Mouse (Mus musculus) erythroblast, embryonic 14.5 days (primary cell): ENCODE results near the gene Tbc1d22a. TPM values are rescaled to one million over a fixed set of nuclear protein-coding genes. Genes with fewer than 3 reads are reported as not detected.

Experiments used
- H3K27me3 ChIP-seq: 2 replicates; pipeline ENCODE4 v1.6.1; 2012; ENCODE audit warnings: inconsistent platforms; ENCODE audit not compliant: control insufficient read depth
- H3K36me3 ChIP-seq: 2 replicates; pipeline ENCODE4 v1.6.1; 2012; ENCODE audit warnings: mild to moderate bottlenecking, inconsistent platforms; ENCODE audit not compliant: control insufficient read depth
- H3K4me1 ChIP-seq: 2 replicates; pipeline ENCODE4 v1.6.1; 2012; ENCODE audit warnings: inconsistent platforms; ENCODE audit not compliant: control insufficient read depth
- H3K4me3 ChIP-seq: replicated peaks from 2 replicates; pipeline ENCODE3; 2012; ENCODE audit warnings: moderate library complexity, mild to moderate bottlenecking, inconsistent platforms
- H3K9me3 ChIP-seq: 2 replicates; pipeline ENCODE4 v1.6.1; 2012; ENCODE audit warnings: low read length, inconsistent platforms, mixed read lengths; ENCODE audit not compliant: control insufficient read depth
- GATA1 ChIP-seq: IDR thresholded peaks from 2 replicates; pipeline ENCODE4 v1.6.1; 2012; ENCODE audit warnings: low read length, inconsistent platforms, mixed read lengths
- TAL1 ChIP-seq: IDR thresholded peaks from 3 replicates; pipeline ENCODE4 v1.6.1; 2012; ENCODE audit warnings: low read length, inconsistent platforms, mixed read lengths
- polyA plus RNA-seq: library from polyadenylated mRNA; stranded (reverse); fragments of >175 nt; gene quantifications from 2 replicates; pipeline ENCODE4 v1.2.3, GENCODE M21; 2012

Gene Tbc1d22a
- polyA plus RNA-seq, 1 experiment = 0.92 TPM

DNA sequence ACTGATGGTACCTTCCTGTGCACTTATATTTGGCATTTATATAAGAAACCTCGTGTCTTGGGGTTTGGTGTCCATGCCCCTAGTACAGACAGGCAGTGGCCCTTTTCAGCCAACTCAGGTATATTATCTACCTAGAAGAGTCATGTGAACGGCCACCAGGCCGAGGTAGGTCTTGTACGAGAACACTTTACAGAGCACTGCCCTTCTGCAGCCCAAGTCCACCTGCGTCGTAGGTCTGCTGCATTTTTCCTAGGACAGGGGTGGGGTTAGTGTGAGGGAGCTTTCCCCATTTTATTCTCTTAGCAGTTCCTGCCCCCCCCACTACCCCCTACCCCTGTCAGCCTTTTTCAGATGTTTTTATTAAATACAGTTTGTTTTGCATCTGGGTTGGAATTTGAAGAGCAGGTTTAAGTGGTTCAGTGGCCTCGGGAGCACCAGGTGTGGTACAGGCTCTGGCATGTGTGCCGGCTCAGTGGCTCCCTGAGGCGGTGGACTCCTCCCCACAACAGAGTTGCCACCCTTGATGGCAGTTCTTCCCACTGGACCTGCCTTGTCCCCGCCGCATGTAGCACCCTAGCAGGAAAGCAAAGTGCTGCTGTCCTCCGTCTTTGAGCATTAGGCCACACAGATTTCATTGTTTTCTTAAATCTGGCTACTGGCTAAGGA, 277.3 kb downstream of the Tbc1d22a start:
- Histone ChIP-seq H3K36me3 (no peaks in the 10 kb centered on the region), H3K9me3 (no peaks in the 10 kb centered on the region), H3K4me1 (no peaks in the 10 kb centered on the region), H3K4me3 (no peak overlapping the region), H3K27me3 (no peaks in the 10 kb centered on the region)
- TF ChIP-seq TAL1 (no peak), GATA1 (no peak)

DNA sequence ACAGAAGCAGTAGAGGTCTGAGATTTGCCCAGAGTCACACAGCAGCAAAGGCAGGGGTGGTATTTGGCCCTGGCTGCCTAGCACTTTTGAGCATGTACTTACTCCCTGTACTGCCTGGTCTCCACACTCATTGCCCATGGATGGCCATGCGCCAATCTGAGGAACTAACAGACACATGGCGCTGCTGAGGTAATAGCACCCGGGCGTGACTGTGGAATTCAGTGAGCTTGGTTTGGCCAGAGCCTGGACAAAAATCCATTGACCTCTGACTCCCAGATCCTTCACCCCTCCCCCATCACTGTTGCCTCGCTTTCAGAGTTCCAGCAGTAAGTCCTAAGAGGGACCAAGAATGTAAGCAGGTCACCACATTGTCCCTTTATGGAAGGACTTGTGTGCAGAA, 278.4 kb downstream of the Tbc1d22a start:
- no peak overlapping the region for H3K4me3 ChIP-seq
- no peaks in the 10 kb centered on the region for H3K4me1 ChIP-seq
- no peaks in the 10 kb centered on the region for H3K9me3 ChIP-seq
- no peaks in the 10 kb centered on the region for H3K27me3 ChIP-seq
- no peaks in the 10 kb centered on the region for H3K36me3 ChIP-seq
- TF ChIP-seq TAL1 = no peak
- no peak for TF ChIP-seq GATA1

DNA sequence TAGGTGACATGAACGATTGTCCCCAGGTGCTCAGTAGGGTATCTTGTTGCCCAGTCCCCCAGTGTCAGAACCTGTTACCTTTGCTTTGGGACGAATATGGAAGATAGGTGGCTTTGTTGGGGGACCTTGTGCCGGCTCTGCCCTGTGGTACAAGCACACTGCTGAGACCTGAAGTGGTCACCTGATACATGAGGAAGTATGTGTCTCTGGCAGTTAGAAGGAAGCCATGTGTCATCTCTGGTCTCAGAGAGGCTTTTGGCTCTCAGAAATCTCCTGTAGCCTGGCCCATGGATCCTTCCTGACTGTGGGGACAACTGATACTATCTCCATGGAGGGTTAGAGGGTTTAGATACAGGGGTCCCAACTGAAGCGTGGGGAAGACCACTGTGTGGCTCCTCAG, 281.9 kb downstream of the Tbc1d22a start:
- no peaks in the 10 kb centered on the region for H3K27me3 ChIP-seq
- no peak for TF ChIP-seq TAL1
- no peak for TF ChIP-seq GATA1
- no peaks in the 10 kb centered on the region; the same call in 1 of the 2 replicates for H3K36me3 ChIP-seq
- H3K4me3 ChIP-seq = no peak overlapping the region
- H3K4me1 ChIP-seq = no peaks in the 10 kb centered on the region
- H3K9me3 ChIP-seq = no peaks in the 10 kb centered on the region

DNA sequence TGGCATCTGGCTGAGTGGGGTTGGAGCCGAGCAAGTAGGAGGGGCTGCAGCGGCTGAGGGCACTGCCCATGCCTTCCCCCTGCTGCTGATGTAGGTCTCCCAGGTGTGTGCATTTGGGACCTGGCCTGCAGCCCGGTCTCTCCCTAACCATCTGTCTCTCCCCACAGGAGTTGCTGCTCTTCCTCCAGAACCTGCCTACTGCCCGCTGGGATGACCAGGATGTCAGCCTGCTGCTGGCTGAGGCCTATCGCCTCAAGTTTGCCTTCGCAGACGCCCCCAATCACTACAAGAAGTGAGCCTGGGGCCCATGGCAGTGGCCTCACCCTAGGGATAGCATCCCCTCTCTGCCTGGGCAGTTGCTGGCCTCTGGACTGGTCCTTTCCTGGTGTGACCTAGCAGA, 282.4 kb downstream of the Tbc1d22a start:
- TF ChIP-seq GATA1 = no peak
- no peak for TF ChIP-seq TAL1
- H3K27me3 ChIP-seq = no peaks in the 10 kb centered on the region
- no peaks in the 10 kb centered on the region; the same call in 1 of the 2 replicates for H3K36me3 ChIP-seq
- H3K4me1 ChIP-seq = no peaks in the 10 kb centered on the region
- H3K9me3 ChIP-seq = no peaks in the 10 kb centered on the region
- no peak overlapping the region for H3K4me3 ChIP-seq

DNA sequence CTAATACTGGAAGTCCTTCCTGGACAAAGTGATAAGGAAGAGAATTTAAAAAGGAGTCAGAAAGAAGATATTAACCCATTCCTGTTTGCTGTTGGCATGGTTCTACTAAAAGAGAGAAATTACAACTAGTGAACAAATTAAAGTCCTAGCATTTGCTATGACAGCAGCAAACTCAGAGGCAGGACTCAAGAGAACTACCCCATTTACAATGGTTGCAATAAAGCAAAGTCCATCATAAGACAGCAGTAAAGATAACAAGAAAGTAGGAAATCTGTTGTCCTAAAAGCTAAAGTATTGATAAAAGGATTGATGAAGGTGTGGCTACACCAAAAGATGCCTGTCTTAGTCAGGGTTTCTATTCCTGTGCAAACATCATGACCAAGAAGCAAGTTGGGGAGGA, 286.3 kb downstream of the Tbc1d22a start:
- TF ChIP-seq TAL1 (no peak), GATA1 (no peak)
- Histone ChIP-seq H3K4me3 (no peak overlapping the region), H3K27me3 (no peaks in the 10 kb centered on the region), H3K36me3 (no peaks in the 10 kb centered on the region; the same call in 1 of the 2 replicates), H3K4me1 (no peaks in the 10 kb centered on the region), H3K9me3 (peaks cover 2% of the 10 kb centered on the region; the same call in 1 of the 2 replicates)

DNA sequence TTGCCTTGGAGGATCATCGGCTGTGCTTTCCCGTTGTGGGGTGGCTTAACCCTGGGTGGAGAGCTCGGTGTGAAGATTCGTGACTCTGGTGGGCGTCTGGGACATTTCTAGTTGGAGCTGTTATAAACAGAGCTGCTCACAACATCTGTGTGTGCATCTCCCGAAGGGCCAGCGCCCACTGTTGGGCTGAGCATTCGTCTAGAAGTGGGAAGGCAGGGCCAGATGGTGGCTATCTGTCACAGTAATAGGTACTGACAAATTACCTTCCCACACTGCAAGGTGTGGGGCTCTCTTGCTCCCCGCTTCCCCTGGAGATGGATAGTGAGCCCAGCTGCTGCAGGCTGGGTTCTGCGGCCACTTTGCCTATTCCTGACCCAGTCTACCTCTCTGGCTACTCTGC, 289.2 kb downstream of the Tbc1d22a start:
- Histone ChIP-seq H3K4me3 (no peak overlapping the region), H3K9me3 (peaks cover 2% of the 10 kb centered on the region; the same call in 1 of the 2 replicates), H3K36me3 (no peaks in the 10 kb centered on the region), H3K27me3 (no peaks in the 10 kb centered on the region), H3K4me1 (no peaks in the 10 kb centered on the region)
- no peak for TF ChIP-seq TAL1
- no peak for TF ChIP-seq GATA1

DNA sequence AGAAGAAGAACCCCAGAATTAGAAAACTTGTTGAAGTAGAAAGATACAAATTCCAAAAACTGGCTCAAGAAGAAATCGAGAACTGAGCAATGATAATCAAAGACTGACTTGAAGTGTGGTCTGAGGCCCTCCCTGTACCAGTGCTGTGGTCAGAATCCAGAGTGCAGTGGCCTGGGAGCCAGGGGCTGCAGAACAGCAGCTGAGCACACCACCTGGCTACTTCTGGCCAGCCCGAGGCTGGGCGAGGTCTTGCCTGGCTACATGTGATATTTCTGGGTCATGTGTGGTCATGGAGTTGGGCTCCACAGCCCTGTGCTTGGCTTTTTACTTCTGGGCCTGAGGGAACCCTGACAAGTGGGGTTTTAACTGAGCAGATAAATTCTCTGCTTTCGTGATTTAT, 292.4 kb downstream of the Tbc1d22a start:
- no peak for TF ChIP-seq TAL1
- TF ChIP-seq GATA1 = no peak
- no peaks in the 10 kb centered on the region for H3K36me3 ChIP-seq
- no peaks in the 10 kb centered on the region for H3K4me1 ChIP-seq
- peaks cover 2% of the 10 kb centered on the region; the same call in 1 of the 2 replicates for H3K9me3 ChIP-seq
- H3K27me3 ChIP-seq = no peaks in the 10 kb centered on the region
- no peak overlapping the region for H3K4me3 ChIP-seq

DNA sequence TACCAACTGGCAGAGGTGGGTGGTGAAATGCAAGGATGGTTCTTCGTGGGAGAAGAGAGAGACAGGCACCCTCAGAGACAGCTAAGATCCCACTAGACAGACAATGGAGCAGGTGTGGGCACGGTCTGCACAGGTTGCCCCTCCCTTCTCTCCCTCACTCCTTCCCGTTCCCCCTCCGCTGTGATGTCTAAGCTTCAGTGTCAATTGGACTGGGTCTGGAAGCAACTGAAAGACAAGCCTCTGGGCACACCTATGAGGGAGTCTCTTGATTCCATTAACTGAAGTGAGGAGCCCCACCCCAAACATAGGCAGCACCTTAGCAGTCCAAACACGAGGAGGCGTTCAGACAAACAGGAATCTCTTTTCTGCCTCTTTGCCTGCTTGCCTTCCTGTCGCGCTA, 293.3 kb downstream of the Tbc1d22a start:
- H3K9me3 ChIP-seq = peaks cover 2% of the 10 kb centered on the region; the same call in 1 of the 2 replicates
- no peak for TF ChIP-seq TAL1
- TF ChIP-seq GATA1 = no peak

DNA sequence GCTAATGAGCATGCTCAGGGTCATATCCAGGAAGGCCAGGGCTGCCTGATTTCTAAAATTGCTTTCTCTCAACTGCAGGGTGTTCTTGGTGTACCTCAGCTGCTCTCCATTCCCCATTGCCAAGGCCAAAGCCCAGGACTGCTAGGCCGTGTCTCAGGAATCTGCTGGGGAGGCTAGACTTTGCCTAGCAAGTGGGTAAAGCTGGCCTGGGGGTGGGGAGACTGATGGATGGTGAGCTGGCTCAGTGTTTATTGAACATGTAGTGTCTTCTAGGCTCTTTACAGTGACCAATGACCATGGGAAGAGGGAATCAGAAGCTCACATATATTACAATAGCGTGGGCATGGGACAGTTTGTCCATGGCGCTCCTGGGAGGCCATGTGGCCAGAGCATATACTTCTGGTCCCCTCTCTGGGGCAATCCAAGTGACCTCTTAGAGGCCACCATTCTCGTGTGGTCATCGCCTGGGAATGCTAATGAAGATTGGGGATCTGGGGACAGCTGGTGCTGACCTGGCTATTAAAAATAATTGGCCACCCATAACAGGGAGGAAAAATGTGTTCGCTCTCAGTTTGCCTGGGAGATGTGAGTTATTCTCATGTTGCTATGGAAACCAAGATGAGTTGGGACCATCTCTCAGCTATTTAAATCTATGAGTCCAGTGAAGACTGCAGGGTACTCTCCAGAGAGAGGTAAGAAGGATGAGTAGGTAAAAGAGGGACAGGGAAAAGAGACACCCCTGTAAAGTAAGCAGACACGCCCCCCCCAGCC, 294.3 kb downstream of the Tbc1d22a start:
- no peak overlapping the region for H3K4me3 ChIP-seq
- H3K27me3 ChIP-seq = no peaks in the 10 kb centered on the region
- H3K9me3 ChIP-seq = peaks cover under 1% of the 10 kb centered on the region; the same call in 1 of the 2 replicates
- no peaks in the 10 kb centered on the region for H3K4me1 ChIP-seq
- no peaks in the 10 kb centered on the region for H3K36me3 ChIP-seq
- no peak for TF ChIP-seq GATA1
- TF ChIP-seq TAL1 = no peak

More for the DNA sequence above, 293.3 kb downstream of the Tbc1d22a start:
- no peak overlapping the region for H3K4me3 ChIP-seq
- H3K4me1 ChIP-seq = no peaks in the 10 kb centered on the region
- H3K36me3 ChIP-seq = no peaks in the 10 kb centered on the region
- H3K27me3 ChIP-seq = no peaks in the 10 kb centered on the region
